Mouse (Mus musculus) bone marrow macrophage, adult 2 months (primary cell): ENCODE data around the gene Slamf8.

ENCODE experiments used
- CTCF ChIP-seq: IDR thresholded peaks from 2 replicates; pipeline ENCODE4 v1.5.1; 2012; ENCODE audit warnings: low read depth, mild to moderate bottlenecking, low read length, moderate library complexity
- POLR2A ChIP-seq: IDR thresholded peaks from 2 replicates; pipeline ENCODE4 v1.6.1; 2012; ENCODE audit warnings: mild to moderate bottlenecking, low read depth, low read length, borderline replicate concordance

GRCm38 (mm10) chr1:172555638-172556037, 34.7 kb downstream of the Slamf8 start, which contains the start of gene Vsig8:
- TF ChIP-seq CTCF (no peak), POLR2A (no peak)
